Mouse (Mus musculus): ENCODE measurements around the gene Crb1.
"Not testable (repeated sequence)": the region's sequence is repeated elsewhere in the genome, so short reads cannot be mapped to it uniquely, and the experiment has no call there.

The Crb1 gene

DNA sequence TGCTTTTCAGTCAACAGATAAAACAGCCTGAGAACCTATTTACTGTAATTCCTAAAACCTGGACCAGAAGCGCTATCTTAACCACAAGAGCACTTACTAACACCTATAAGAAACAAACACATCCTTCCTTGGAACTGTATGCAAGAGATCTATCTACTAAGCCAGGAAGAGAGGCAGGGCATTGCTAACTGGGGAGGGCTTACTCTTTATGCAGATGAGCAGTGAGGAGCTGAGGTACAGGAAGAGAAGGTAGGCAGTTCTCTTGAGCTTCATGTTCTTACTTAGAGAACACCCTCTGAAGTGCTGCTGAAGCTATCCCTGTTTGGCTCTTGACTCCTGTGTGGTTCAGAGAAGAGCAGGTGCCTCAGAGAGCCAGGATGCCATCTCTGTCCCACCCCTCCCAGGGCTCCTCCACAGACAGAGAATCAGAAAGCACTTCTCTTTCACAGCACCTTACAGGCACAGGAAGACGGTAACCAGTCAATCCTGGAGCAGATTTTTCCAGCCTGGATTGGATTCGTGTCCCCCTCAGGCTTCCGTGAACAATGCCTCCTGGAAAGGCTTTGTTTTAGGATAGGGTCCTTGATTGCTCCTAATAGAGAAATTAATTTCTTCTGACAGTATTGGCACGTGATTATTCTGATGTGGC, at the start of gene Crb1:
TSS of gene Crb1 (minus strand) at position 463 of the 649 bp plus-strand sequence.
- DNase-seq (ENCODE audit: low read depth, low spot score), result peak; percentile 14

DNA sequence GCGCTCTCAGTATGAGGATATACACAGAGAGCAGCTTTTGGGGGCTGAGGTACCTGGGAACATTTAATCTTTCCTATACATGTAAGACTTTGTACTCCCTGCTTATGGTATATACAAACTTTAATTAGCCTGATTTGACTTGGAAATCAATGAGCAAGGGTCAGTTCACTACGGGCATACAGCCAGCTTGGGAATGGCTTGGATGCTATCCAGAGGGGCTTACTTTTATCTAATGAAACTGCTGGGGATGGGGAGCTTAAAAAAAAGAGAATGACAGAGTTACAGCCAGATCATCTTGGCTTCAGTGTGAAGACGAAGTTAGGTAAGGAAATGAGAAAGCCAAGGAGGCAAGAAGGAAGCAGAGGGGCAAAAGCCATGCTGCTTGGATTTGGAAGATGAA, 48.1 kb upstream of the Crb1 start:
- no peak for DNase-seq (ENCODE audit: low read depth, low spot score)

DNA sequence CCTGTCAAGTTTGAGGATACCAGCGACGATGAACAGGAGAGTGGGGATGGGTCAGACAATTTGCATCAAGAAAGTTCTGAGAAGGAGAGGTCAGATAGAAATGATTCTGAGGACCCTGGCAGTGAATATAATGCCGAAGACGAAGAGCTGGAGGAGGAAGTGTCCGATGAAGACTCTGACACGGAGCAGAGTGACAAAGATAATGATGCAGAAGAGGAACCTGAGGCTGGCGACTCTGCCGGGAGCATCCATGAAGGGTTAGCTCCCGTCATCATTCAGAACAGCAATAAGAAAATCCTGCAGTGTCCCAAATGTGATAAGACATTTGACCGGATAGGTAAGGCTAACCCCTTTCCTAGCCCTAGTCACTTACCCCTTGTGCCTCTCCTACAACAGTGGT, 47.0 kb upstream of the Crb1 start:
- DNase-seq (ENCODE audit: low read depth, low spot score), result no peak

DNA sequence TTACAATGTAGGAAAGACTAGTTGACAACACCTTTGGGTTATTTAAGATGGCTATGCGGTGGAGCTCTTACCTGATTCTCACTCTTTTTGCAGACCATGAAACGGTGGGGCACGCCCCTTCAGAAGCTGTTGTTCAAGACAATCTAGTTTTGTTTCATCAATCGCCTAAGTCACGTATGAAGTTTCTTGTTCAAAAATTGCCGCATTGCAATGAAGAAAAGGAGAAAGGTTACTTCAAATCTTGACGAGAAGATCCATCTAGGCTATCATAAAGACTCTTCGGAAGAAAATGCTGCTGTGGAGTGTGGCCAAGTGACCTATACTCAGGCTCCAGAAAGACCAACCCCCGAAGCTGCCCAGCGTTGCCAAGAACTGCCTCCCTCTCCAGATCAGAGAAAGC, 46.0 kb upstream of the Crb1 start:
- DNase-seq (ENCODE audit: low read depth, low spot score), result no peak

DNA sequence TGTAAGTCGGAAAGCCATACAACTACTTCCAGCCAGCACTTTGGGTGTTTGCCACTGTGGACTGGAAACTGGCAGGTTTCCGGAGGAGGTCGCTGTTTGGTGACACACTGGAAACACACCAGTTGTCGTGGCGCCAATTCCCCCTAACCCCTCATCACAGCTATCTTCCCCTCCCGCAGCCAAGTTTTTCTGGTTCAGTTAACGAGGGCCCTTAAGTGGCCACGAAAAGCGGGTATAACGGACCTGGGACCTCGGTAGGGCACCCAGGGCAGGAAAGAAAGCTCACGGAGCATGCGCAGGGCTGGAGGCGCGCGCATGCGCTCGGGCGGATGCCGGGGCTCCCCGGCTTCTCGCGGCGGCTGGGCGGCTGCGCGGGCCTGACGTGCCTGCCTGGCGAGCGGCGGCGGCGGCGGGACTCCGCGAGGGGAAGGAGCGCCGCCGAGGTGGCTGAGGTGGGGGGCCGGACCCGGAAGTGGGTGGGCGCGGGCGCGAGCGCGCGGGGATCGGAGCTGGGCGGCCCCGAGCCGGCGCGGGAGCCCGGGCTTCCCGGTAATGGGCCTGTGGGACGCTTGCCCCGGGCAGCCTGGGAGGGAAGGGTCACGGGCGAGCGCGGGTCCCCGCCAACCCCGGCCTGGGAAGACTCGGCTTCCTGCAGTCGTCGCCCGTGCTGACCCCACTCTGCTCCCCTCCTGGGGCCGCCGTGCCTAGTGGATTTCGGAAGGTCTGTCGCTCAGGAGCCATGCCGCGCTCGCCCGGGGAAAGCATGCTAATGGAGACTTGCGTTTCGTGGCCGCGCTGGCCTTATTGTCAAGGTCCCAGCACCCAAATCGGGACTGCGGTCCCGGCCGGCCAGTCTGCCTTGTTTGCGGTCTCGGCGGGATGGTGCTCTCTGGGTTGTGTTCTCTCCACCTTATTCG, 45.2 kb upstream of the Crb1 start, which contains the start of gene Zbtb41:
TSS of gene Zbtb41 (plus strand) at position 414 of the 917 bp plus-strand sequence.
- DNase-seq (ENCODE audit: low read depth, low spot score), result peak; percentile 73

DNA sequence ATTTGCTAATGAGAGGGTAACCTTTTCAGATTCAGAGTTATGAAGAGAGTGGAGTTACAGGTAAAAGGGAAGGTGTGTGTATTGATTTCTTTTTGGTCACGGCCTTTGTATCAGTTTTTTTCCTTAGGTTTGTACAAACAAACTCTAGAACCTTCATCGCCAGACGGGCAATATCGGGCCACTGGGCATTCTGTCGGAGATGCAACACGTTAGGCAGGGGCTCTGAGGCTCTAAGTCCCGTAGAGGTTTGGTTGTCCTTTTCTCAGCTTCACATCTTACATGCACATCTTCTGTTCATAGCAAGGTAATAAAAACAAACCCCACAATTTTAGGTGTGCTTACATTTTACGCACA, 44.6 kb upstream of the Crb1 start:
- no peak for DNase-seq (ENCODE audit: low read depth, low spot score)

DNA sequence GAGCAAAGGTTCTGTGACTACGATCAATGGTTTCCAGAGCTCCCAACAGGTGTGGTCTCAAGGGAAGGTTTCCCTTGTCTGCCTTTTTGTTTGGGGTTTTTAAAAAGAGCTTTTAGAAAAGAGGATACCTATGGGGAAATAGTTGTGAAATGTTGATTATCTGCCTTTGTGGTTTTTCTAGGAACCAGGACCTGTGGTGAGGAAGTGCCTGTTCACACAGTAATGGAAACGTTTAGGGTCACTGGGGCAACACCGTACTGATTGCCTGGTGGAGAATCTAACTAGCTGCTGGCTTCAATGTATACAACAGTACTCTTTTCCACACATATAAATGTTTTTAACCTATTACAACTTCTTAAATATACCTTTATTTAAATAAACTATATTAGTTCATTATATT, 36.6 kb upstream of the Crb1 start:
- no peak for DNase-seq (ENCODE audit: low read depth, low spot score)

DNA sequence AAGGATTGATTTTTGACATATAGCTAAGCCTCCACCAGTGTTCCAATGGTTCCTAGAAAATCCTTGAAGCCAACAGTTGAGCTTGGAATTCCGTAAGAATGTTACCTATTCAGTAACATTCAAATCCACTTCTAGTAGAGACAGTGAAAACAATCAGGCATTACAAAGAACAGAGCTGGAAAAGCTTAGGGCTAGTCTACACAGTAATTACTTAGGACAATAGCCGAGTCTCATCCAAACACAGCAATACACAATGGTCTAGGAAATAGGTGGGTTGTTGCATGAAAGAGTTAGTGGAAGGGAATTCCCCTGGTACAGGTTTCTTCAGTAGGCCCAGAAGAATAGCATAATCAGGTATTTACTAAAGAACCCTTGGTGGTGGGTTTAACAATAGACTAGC, 35.5 kb upstream of the Crb1 start:
- not testable (repeated sequence) for DNase-seq (ENCODE audit: low read depth, low spot score)

DNA sequence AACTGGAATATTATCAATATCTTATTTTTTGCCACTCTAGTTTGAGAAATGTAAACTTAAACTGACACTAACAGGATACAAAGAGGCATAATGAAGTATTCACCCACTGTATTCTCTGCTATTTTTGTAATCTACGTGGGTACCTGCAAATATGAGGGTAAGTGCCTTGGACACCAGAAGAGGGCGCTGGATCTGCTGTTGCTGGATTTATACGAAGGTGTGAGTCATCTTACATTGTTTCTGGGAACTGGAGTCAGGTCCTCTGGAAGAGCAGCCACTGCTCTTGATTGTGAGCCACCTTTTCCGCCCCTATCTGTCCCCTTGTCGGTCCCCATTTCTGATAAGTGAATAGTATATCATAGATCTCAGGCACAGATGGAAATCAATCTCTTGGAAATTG, 30.8 kb upstream of the Crb1 start:
- no peak for DNase-seq (ENCODE audit: low read depth, low spot score)

DNA sequence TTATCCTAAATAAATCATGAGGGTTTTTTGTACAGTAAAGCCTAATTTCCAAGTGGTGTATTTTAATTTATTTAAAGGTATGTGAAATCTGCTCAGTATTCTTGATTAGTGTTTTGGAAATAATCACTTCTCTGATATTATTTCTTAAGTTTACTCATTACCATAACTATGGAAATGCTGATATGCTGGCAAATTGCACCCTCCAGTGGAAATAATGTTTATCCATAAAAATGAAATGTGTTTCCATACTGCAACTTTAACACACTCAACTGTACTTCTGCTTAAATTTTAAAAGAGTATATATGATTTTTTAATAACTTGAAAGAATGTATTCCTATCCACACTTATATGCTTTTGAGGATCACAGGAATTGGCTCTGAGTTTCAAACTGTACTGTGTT, 28.9 kb upstream of the Crb1 start:
- no peak for DNase-seq (ENCODE audit: low read depth, low spot score)

DNA sequence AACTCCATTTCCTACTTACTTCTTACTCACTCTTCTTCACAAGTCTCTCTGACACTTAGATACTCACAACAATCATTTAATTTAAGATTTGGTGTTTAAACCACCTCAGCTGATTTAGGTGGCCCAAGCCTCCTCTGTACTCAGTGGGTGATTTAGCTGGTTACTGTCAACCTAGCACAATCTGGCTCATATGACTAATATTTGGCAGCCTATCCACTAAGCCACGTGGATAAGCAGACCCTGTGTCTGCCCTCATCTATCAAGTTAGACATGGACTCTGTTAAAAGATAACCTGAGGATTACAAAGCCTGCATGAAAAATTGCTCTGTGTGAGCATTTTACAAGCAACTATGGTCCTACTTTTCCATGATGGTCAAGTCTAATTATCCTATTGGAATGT, 19.7 kb upstream of the Crb1 start:
- no peak for DNase-seq (ENCODE audit: low read depth, low spot score)

DNA sequence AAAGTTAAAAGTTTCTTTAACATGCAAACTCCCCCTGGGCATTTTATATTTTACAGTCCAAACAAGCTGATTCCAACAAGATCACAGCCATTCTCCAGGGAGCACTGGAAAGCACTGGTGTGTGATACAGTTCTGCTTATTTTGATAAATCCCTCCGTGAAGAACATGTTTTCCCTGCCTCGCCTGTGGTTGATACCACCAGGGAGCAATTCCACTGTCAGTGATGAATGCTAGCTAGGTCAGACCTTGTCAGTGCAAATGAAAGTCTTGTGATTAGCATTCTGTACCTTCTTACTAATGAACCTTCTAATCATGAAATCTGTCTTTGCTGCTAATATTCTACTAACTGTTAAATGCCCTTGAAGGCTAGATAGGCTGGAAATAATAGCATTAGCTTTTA, 14.8 kb upstream of the Crb1 start:
- DNase-seq (ENCODE audit: low read depth, low spot score), result no peak

DNA sequence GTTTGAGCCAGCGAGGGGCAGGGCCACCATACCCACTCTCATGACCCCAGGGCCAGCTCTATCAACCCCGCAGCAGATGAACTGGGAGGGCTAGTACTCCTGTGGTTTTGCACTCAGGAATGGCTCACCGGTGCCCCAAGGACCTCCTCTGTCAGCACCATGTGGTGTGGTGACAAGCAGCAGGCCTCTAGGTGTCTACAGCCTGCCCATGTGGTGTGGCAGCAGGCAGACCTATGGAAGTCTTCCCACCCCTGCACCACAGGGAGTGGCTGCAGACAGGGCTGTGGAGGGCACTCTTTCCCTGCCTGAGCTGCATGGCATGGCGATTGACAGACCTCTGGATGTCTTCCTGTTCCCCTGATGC, 2.7 kb upstream of the Crb1 start:
- DNase-seq (ENCODE audit: low read depth, low spot score), result no peak

DNA sequence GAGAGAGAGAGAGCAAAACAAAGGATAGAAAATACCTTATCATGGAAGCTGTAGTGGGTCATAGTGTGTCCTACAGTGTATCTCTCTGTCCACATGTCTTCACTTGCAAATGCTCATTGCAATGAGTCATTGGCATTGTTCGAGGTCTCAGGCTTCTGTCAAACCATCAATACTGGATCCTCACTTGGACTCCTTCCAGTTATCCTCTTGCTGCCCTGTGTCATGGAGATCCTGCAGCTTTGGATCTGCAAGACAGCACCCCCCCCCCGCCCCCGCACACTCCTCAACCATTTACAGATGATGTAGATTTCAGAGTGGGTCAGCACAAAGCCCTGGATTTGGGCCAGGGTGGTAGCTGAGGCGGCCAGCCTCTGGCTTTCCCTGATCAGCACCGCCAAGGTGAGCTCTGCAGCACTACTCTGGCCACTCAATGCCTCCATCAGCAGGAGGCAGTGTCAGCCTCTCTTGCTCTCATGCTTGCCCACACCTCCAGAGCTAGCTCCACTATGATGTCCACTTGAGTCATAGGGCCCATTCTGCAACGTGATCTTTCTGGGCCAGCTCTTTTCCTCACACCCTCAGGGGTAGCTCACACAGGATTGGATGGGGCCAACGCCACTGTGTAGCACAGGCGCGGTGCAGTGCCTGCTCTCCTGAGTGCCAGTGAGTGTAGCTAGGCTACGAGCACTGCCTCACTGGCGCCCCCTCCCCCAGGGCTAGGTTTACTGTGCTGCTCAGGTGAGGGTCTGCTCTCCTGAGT, 2.1 kb upstream of the Crb1 start:
- no peak for DNase-seq (ENCODE audit: low read depth, low spot score)

DNA sequence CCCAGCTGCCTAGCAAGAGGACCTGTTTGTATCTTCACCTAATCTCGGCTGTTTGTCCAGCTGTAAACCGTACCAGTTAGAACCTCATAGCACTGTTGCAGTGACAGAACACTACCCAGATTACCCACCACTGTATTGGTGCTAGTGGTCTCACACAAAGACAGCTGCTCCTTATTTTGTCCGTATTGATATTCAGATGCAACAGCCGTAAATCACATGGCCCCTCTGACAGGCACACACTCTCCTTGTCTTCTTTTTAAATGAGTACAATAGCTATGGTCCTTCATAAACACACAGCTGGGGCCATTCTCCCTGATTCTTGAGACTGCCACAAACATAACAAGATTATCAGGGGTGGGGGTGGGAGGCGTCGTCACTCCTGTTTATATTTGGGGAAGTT, 1.0 kb downstream of the Crb1 start:
- DNase-seq (ENCODE audit: low read depth, low spot score), result no peak

DNA sequence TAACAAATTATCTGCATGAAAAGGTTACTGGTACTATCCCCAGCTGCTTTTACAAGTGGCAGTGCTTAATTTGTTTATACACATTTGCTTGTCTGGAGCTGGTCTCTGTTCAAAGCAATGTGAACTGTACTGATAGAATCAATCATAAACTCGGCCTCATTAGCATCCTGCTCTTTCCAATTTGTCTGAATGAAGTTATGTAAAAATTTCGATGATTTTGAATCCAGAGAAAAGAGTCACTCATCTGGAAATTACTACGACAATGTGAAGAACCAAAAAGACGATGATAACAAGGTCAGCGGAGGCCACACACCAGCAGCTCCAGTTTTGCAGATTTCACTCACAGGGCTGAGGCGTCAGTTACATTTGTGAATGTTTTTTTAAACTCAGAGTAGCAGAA, 5.6 kb downstream of the Crb1 start:
- DNase-seq (ENCODE audit: low read depth, low spot score), result no peak

DNA sequence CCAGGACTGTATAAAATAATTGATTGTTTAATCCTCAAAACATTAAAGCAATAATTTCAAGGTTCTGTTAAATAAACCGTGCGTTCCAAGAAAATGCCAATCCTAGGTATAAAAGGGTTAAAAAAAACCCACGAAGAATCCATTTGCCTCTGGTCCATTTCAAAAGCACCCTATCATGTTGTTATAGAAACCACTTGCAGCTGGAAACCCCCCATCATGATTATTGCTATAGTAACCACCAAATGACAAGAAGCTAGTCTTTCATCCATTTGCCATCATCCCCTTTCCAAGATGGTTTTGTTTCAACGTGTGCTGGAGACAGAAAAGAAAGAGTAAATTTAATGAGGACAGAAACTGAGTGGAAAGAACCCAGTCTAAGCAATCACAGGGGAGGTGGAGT, 28.3 kb downstream of the Crb1 start:
- no peak for DNase-seq (ENCODE audit: low read depth, low spot score)

DNA sequence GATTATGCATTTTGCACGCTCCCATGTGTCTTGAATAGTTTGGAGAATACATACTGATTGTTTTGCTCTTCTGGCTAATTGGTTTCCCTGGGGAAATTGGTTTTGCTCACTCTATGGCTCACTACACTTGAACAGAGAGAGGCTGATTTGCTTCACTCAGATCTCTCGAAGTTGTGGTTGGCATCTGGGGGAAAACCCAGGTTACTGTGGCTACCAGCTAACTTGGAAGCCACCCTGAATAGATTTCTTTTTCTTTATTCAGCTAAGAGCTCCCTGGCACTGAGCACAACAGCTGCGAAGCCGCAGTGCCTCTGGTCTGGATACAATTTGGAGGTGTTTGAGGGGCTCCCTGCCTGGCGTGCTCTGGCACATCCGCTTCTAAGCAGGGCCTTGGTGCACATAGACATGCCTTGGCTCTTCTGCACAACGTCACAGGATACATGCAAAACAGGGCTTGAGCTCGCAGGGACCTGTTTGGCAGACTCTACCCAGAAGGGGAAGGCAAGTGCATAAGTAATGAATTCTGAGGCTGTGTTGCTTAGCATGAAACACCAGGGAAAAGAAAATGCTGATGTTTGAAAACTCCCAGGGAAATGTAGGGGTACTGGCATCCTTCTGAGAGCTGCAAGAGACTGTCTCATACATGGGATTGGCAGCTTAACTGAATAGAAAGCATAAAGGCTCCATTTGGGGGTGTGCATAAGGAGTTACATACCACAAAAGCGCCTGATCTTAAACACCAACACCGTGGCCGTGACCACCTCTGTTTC, 30.1 kb downstream of the Crb1 start:
- peak; percentile 63 for DNase-seq (ENCODE audit: low read depth, low spot score)

DNA sequence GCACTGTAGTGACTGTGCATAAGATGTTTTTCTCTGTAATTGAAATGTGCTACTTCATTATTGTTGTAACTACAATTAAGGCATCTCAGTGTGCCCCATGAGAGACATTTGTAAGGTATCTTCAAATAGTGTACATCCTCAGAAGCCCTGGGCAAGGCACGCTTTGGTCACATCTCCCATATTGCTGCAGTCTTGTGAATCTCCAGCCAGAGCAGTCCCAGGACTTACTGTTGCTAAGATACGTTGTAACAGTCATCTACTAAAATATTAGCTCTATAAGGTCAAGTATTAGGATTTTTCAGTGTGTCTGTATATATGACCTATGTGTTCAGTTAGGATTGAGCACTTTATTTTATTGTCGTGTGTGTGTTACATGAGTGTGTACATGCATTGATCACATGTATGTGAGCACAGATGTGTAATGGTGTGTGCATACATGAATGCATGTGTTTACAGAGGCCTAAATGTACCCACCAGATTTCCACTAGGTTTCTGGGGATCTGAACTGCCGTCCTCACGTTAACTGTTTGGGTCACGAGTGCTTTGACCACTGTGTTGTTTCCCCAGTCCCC, 30.8 kb downstream of the Crb1 start:
- DNase-seq (ENCODE audit: low read depth, low spot score), result no peak

DNA sequence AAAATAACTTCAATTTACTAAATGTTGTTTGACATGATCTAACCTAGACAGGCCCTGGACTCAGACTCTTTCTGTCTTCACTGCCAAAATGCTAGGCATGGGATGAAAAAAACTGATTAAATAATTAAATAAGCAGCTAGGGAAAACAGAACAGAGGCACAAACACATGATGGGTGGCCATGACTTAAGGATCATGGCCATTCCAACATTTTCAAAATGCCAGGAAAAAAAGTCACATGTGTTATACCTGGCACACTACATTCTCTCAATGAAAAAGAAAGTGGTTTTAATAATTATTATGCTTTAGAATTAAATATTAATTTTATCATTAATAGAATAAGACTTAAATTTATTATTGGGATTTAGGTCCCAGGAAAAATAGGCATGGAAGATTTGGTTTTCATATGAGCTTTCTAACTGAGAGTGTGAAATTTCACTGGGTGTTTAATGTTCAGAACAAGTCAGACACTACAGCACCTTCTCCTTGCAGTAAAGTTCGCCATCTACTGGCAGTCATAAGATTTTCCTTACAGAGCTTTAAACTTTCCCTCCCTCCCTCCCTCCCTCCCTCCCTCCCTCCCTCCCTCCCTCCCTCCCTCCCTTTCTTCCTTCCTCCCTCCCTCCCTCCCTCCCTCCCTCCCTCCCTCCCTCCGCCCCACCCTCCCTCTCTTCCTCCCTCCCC, 36.6 kb downstream of the Crb1 start:
- DNase-seq (ENCODE audit: low read depth, low spot score), result no peak

DNA sequence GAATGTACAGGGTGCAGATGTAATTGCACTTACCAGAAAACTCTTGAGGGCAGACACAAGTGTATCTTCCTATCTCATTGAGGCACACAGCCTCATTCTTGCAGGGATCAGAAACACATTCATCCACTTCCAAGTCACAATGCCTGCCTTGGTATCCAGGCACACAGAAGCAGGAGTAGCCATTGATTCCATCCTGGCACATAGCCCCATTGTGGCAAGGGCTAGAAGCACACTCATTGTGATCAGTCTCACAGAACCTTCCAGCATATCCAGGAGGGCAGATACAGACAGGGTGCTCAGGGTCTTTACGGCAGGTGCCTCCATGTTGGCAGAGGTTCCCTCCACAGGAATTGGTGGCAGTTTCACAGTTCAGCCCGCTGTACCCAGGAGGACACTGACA, 39.9 kb downstream of the Crb1 start:
- DNase-seq (ENCODE audit: low read depth, low spot score), result no peak
